Mouse (Mus musculus): Measurements from ENCODE around the gene Tnk1. TPM values are rescaled to one million over a fixed set of nuclear protein-coding genes. Genes with fewer than 3 reads are reported as not detected.
A peak's percentile ranks its signal among the peaks of the same experiment; 100 is the strongest.

The Tnk1 gene
- total and polyA plus RNA-seq, 3 experiments: 0.25 to 0.35 TPM; not detected in 1

DNA sequence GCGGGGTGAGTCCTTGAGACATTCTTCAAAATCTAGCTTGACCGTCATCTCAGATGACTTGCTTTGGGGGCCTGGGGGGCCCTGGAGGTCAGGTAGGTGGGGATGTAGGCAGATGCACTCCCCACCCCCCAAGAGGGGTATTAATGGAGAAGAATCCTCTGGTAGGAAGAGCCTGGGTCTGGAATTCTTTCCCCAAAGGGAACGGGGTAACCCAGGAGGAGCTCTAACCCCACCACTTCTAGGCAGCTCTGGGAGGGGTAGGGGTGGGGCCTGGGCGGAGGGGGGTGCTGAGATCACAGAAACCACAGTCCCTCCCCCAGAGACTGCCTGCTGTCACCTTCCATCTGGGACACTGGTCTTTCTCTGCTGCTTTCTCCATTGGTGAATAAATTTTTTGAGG lies 36.8 kb upstream of the Tnk1 start, which contains the start of gene Acap1:
Gene Acap1, minus strand, starts transcription at position 249 of the 400 bp plus-strand sequence.
- peaks cover 13 to 26% of the 10 kb centered on the region in 2 experiments for H3K4me1 ChIP-seq (ENCODE audit: control insufficient read depth in 1 of 2, insufficient read depth in 2 of 2, low read length in 2 of 2)
- H3K27me3 ChIP-seq (ENCODE audit: control insufficient read depth in 1 of 2, insufficient read depth in 2 of 2, low read length in 2 of 2): no peaks in the 10 kb centered on the region
- H3K9me3 ChIP-seq (replicated peaks; ENCODE audit: insufficient read depth, low read length): no peaks in the 10 kb centered on the region
- TF ChIP-seq USF1 (IDR thresholded peaks at IDR 0.05; ENCODE audit: low read depth, low read length) (no peak), CTCF (IDR thresholded peaks at IDR 0.05 in 2 of 3, conservative IDR thresholded peaks at IDR 0.05 in 1 of 3; ENCODE audit: control insufficient read depth in 1 of 3, insufficient read depth in 1 of 3, low read depth in 2 of 3, low read length in 3 of 3, poor library complexity in 1 of 3, severe bottlenecking in 1 of 3) (no peak), TAL1 (IDR thresholded peaks at IDR 0.05; ENCODE audit: low read length) (no peak), MXI1 (IDR thresholded peaks at IDR 0.05; ENCODE audit: low read depth, low read length) (0 out of 2 replicates have a peak, but pooled peaks have one; percentile 31), E2F4 (IDR thresholded peaks at IDR 0.05; ENCODE audit: borderline replicate concordance, low read depth, low read length) (no peak), GATA1 (IDR thresholded peaks at IDR 0.05; ENCODE audit: low read depth, low read length) (no peak), NELFE (IDR thresholded peaks at IDR 0.05; ENCODE audit: low read depth, low read length) (peak; percentile 59), MAZ (IDR thresholded peaks at IDR 0.05; ENCODE audit: low read depth, low read length) (peak; percentile 77; the same call in 1 of the 2 replicates), ELF1 (IDR thresholded peaks at IDR 0.05; ENCODE audit: low read depth, low read length) (0 out of 2 replicates have a peak, but pooled peaks have one; percentile 7), BHLHE40 (IDR thresholded peaks at IDR 0.05; ENCODE audit: borderline replicate concordance, low read depth, low read length) (no peak), KAT2A (conservative IDR thresholded peaks at IDR 0.05; ENCODE audit: low read depth, low read length) (no peak), JUND (IDR thresholded peaks at IDR 0.05; ENCODE audit: low read depth, low read length) (no peak), POLR2A (IDR thresholded peaks at IDR 0.05; ENCODE audit: control insufficient read depth in 1 of 2, insufficient read depth in 1 of 2, low read depth in 1 of 2, low read length in 2 of 2, poor library complexity in 1 of 2) (peak in 1 of 2 experiments; percentile 60; a peak in 2 of 4 replicates), ZC3H11A (IDR thresholded peaks at IDR 0.05; ENCODE audit: low read depth, low read length) (no peak), SIN3A (IDR thresholded peaks at IDR 0.05; ENCODE audit: low read length) (no peak; the same call in 1 of the 2 replicates), HCFC1 (IDR thresholded peaks at IDR 0.05; ENCODE audit: low read depth, low read length) (0 out of 2 replicates have a peak, but pooled peaks have one; percentile 10), ETS1 (IDR thresholded peaks at IDR 0.05; ENCODE audit: low read depth, low read length) (0 out of 2 replicates have a peak, but pooled peaks have one; percentile 30)
- peaks cover 0 to 15% of the 10 kb centered on the region in 2 experiments; a peak in 2 of 4 replicates for H3K36me3 ChIP-seq (ENCODE audit: control insufficient read depth in 1 of 2, insufficient read depth in 2 of 2, low read length in 2 of 2)
- peak within 1 kb of the TSS; percentile 68 for H3K9ac ChIP-seq (ENCODE audit: control insufficient read depth, low read depth, low read length, poor library complexity, severe bottlenecking)
- H3K79me2 ChIP-seq (ENCODE audit: control insufficient read depth, insufficient read depth, low read length, poor library complexity): no peaks in the 10 kb centered on the region; the same call in none of the 2 replicates
- peak within 1 kb of the TSS; percentile 71 for H3K27ac ChIP-seq (ENCODE audit: control insufficient read depth, low read depth, low read length)
- H3K4me3 ChIP-seq (ENCODE audit: control insufficient read depth in 1 of 2, insufficient read depth in 1 of 2, low read depth in 2 of 2, low read length in 2 of 2): peak within 1 kb of the TSS; percentile 47 to 72
- DNase-seq (ENCODE audit: low read depth, low spot score): peak; percentile 78

DNA sequence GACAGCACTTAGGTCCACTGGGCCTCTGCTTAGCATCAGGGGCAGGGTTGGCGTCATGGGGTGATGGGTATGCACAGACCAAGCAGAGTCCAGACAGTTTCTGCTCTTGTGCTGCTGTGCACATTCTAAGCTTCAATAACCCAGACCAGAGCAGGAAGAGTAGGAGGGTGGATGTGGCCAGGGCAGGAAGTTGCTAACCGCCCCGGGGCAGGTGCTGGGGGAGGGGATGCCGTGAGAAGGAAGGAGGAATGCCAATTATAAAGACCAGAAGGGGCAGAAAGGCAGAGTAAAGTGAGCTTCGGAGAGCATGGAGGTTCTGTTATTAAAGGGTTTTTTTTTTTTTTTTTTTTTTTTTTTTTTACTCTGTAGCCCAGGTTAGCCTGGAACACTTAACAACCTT lies 36.1 kb upstream of the Tnk1 start:
- Histone ChIP-seq H3K9me3 (replicated peaks; ENCODE audit: insufficient read depth, low read length) (no peaks in the 10 kb centered on the region), H3K27me3 (ENCODE audit: control insufficient read depth in 1 of 2, insufficient read depth in 2 of 2, low read length in 2 of 2) (no peaks in the 10 kb centered on the region), H3K27ac (ENCODE audit: control insufficient read depth, low read depth, low read length) (peak overlapping the region; percentile 71), H3K4me1 (ENCODE audit: control insufficient read depth in 1 of 2, insufficient read depth in 2 of 2, low read length in 2 of 2) (peaks cover 13 to 25% of the 10 kb centered on the region in 2 experiments), H3K9ac (ENCODE audit: control insufficient read depth, low read depth, low read length, poor library complexity, severe bottlenecking) (peak overlapping the region; percentile 68), H3K79me2 (ENCODE audit: control insufficient read depth, insufficient read depth, low read length, poor library complexity) (no peaks in the 10 kb centered on the region; the same call in none of the 2 replicates), H3K36me3 (ENCODE audit: control insufficient read depth in 1 of 2, insufficient read depth in 2 of 2, low read length in 2 of 2) (peaks cover 0 to 15% of the 10 kb centered on the region in 2 experiments; a peak in 2 of 4 replicates), H3K4me3 (ENCODE audit: control insufficient read depth in 1 of 2, insufficient read depth in 1 of 2, low read depth in 2 of 2, low read length in 2 of 2) (peak overlapping the region; percentile 47 to 72)
- no peak for TF ChIP-seq KAT2A (conservative IDR thresholded peaks at IDR 0.05; ENCODE audit: low read depth, low read length)
- 0 out of 4 replicates have a peak, but pooled peaks of 1 of the 2 experiments have one; percentile 14 for TF ChIP-seq POLR2A (IDR thresholded peaks at IDR 0.05; ENCODE audit: control insufficient read depth in 1 of 2, insufficient read depth in 1 of 2, low read depth in 1 of 2, low read length in 2 of 2, poor library complexity in 1 of 2)
- TF ChIP-seq POLR2AphosphoS2 (IDR thresholded peaks at IDR 0.05; ENCODE audit: low read length): no peak
- TF ChIP-seq GABPA (IDR thresholded peaks at IDR 0.05; ENCODE audit: low read depth, low read length): no peak
- TF ChIP-seq ZC3H11A (IDR thresholded peaks at IDR 0.05; ENCODE audit: low read depth, low read length): no peak
- TF ChIP-seq MAZ (IDR thresholded peaks at IDR 0.05; ENCODE audit: low read depth, low read length): no peak
- TF ChIP-seq ETS1 (IDR thresholded peaks at IDR 0.05; ENCODE audit: low read depth, low read length): peak; percentile 30; the same call in 1 of the 2 replicates
- no peak for TF ChIP-seq TCF12 (IDR thresholded peaks at IDR 0.05; ENCODE audit: low read depth, low read length)
- TF ChIP-seq SIN3A (IDR thresholded peaks at IDR 0.05; ENCODE audit: low read length): peak; percentile 39; the same call in 1 of the 2 replicates
- TF ChIP-seq BHLHE40 (IDR thresholded peaks at IDR 0.05; ENCODE audit: borderline replicate concordance, low read depth, low read length): 0 out of 2 replicates have a peak, but pooled peaks have one; percentile 37
- TF ChIP-seq EP300 (IDR thresholded peaks at IDR 0.05; ENCODE audit: low read depth in 1 of 2, low read length in 2 of 2): peak in 1 of 2 experiments; percentile 67; a peak in 3 of 4 replicates
- TF ChIP-seq CHD2 (IDR thresholded peaks at IDR 0.05; ENCODE audit: low read length): peak; percentile 26; the same call in 1 of the 2 replicates
- TF ChIP-seq RAD21 (IDR thresholded peaks at IDR 0.05; ENCODE audit: low read depth, low read length): no peak
- no peak for TF ChIP-seq MXI1 (IDR thresholded peaks at IDR 0.05; ENCODE audit: low read depth, low read length)
- no peak for TF ChIP-seq E2F4 (IDR thresholded peaks at IDR 0.05; ENCODE audit: borderline replicate concordance, low read depth, low read length)
- peak; percentile 54; the same call in 1 of the 2 replicates for TF ChIP-seq HCFC1 (IDR thresholded peaks at IDR 0.05; ENCODE audit: low read depth, low read length)
- DNase-seq (ENCODE audit: low read depth, low spot score): peak; percentile 74

Measured in MEL (cell line).